Mouse (Mus musculus) hindbrain, embryonic 11.5 days (tissue): ENCODE measurements at regions not wholly inside any gene's neighbourhood (a gene's known extent, or its start where the extent isn't known, plus 50 kb on each side); places are given as distances from the start of the nearest gene placed in this dataset.
A peak's percentile ranks its signal among the peaks of the same experiment; 100 is the strongest.

Experiments used
- ATAC-seq: fragments of 200-750 bp; cut with Nextera tagmentation; 2 replicates; pipeline ENCODE4 v1.8.0; 2017; ENCODE audit warnings: mild to moderate bottlenecking, moderate TSS enrichment, moderate library complexity; ENCODE audit not compliant: low FRiP score
- DNase-seq: peaks from one replicate; pipeline ENCODE4 v3.0.0-alpha.2; 2015; ENCODE audit warnings: low spot score
- H3K27ac ChIP-seq: fragments of 300-500 bp; sonication (generic); 2 replicates; pipeline ENCODE4 v1.5.1; 2014; ENCODE audit warnings: mild to moderate bottlenecking, low read depth, low read length
- H3K27me3 ChIP-seq: fragments of 300-500 bp; sonication (generic); 2 replicates; pipeline ENCODE4 v1.6.1; 2014; ENCODE audit warnings: mild to moderate bottlenecking, low read length, moderate library complexity, mixed read lengths; ENCODE audit not compliant: control insufficient read depth, insufficient read depth
- H3K36me3 ChIP-seq: fragments of 300-500 bp; sonication (generic); 2 replicates; pipeline ENCODE4 v1.6.1; 2014; ENCODE audit warnings: mild to moderate bottlenecking, low read length, moderate library complexity, mixed read lengths; ENCODE audit not compliant: control insufficient read depth, insufficient read depth
- H3K4me1 ChIP-seq: fragments of 300-500 bp; sonication (generic); replicated peaks from 2 replicates; pipeline ENCODE4 v1.6.1; 2014; ENCODE audit warnings: low read length, mixed read lengths; ENCODE audit not compliant: control insufficient read depth, insufficient read depth
- H3K4me2 ChIP-seq: fragments of 300-500 bp; sonication (generic); replicated peaks from 2 replicates; pipeline ENCODE4 v1.6.1; 2014; ENCODE audit warnings: mild to moderate bottlenecking, low read depth, low read length
- H3K4me3 ChIP-seq: fragments of 300-500 bp; sonication (generic); 2 replicates; pipeline ENCODE4 v1.5.1; 2014; ENCODE audit warnings: low read depth, low read length
- H3K9ac ChIP-seq: fragments of 300-500 bp; sonication (generic); 2 replicates; pipeline ENCODE4 v1.6.1; 2014; ENCODE audit warnings: low read depth, low read length
- H3K9me3 ChIP-seq: fragments of 300-500 bp; sonication (generic); 2 replicates; pipeline ENCODE4 v1.6.1; 2016; ENCODE audit warnings: low read length; ENCODE audit not compliant: control insufficient read depth
- WGBS: fragments of 180-500 bp; shearing (Covaris S2); extraction: QIAGEN DNeasy Blood & Tissue Kit; methylation state at CpG from one replicate; pipeline ENCODE4 v1.1.7; 2014; 5-methylcytosine and 5-hydroxymethylcytosine counted together

GRCm38 (mm10) chr7:94116899-94117521 is 1037.3 kb downstream of the Fam181b start:
- ATAC-seq, result no peak
- H3K4me1 ChIP-seq, result no peaks in the 10 kb centered on the region
- H3K27ac ChIP-seq, result no peak overlapping the region
- no peak overlapping the region for H3K4me3 ChIP-seq
- 89% methylated on average over 4 of the region's 4 CpGs for WGBS
- no peak overlapping the region for H3K9ac ChIP-seq
- no peak overlapping the region for H3K4me2 ChIP-seq
- H3K36me3 ChIP-seq, result no peaks in the 10 kb centered on the region
- no peaks in the 10 kb centered on the region for H3K27me3 ChIP-seq
- no peak for DNase-seq
- no peaks in the 10 kb centered on the region for H3K9me3 ChIP-seq

GRCm38 (mm10) chr7:94123781-94124180 is 1044.1 kb downstream of the Fam181b start:
- DNase-seq (no peak), ATAC-seq (no peak)
- no peaks in the 10 kb centered on the region for H3K4me1 ChIP-seq
- no peak overlapping the region for H3K4me3 ChIP-seq
- H3K9me3 ChIP-seq, result no peaks in the 10 kb centered on the region
- no peak overlapping the region for H3K9ac ChIP-seq
- H3K36me3 ChIP-seq, result no peaks in the 10 kb centered on the region
- 85% methylated on average over 1 of the region's 1 CpGs for WGBS
- no peaks in the 10 kb centered on the region for H3K27me3 ChIP-seq
- H3K4me2 ChIP-seq, result no peak overlapping the region
- H3K27ac ChIP-seq, result no peak overlapping the region

- H3K4me1 ChIP-seq, result no peaks in the 10 kb centered on the region
- no peak for ATAC-seq
Observed at GRCm38 (mm10) chr7:94154221-94154620, 1074.6 kb downstream of the Fam181b start.

GRCm38 (mm10) chr7:94155458-94155857 is 1075.8 kb downstream of the Fam181b start:
- no peak for ATAC-seq
- 93% methylated on average over 1 of the region's 1 CpGs for WGBS

More at GRCm38 (mm10) chr7:94154221-94154620, 1074.6 kb downstream of the Fam181b start:
- H3K4me3 ChIP-seq, result no peak overlapping the region
- no peaks in the 10 kb centered on the region for H3K9me3 ChIP-seq
- H3K27me3 ChIP-seq, result no peaks in the 10 kb centered on the region
- no peak overlapping the region for H3K27ac ChIP-seq
- DNase-seq, result no peak
- H3K36me3 ChIP-seq, result no peaks in the 10 kb centered on the region
- H3K4me2 ChIP-seq, result no peak overlapping the region
- H3K9ac ChIP-seq, result no peak overlapping the region

GRCm38 (mm10) chr7:94180027-94180426 is 1100.4 kb downstream of the Fam181b start:
- Histone ChIP-seq H3K9ac (no peak overlapping the region), H3K27ac (no peak overlapping the region), H3K36me3 (no peaks in the 10 kb centered on the region), H3K4me3 (no peak overlapping the region), H3K4me2 (no peak overlapping the region), H3K4me1 (no peaks in the 10 kb centered on the region), H3K9me3 (no peaks in the 10 kb centered on the region), H3K27me3 (no peaks in the 10 kb centered on the region)
- no peak for ATAC-seq
- WGBS, result 78% methylated on average over 2 of the region's 2 CpGs
- DNase-seq, result peak; percentile 9

More at GRCm38 (mm10) chr7:94155458-94155857, 1075.8 kb downstream of the Fam181b start:
- H3K9me3 ChIP-seq, result no peaks in the 10 kb centered on the region
- no peak for DNase-seq
- no peak overlapping the region for H3K9ac ChIP-seq
- H3K4me2 ChIP-seq, result no peak overlapping the region
- no peak overlapping the region for H3K27ac ChIP-seq
- no peaks in the 10 kb centered on the region for H3K4me1 ChIP-seq
- H3K4me3 ChIP-seq, result no peak overlapping the region
- no peaks in the 10 kb centered on the region for H3K36me3 ChIP-seq
- H3K27me3 ChIP-seq, result no peaks in the 10 kb centered on the region

GRCm38 (mm10) chr7:94212341-94212740 is 1132.7 kb downstream of the Fam181b start:
- ATAC-seq (no peak), DNase-seq (no peak)
- no peaks in the 10 kb centered on the region for H3K27me3 ChIP-seq
- no peaks in the 10 kb centered on the region for H3K4me1 ChIP-seq
- H3K9me3 ChIP-seq, result no peaks in the 10 kb centered on the region
- 91% methylated on average over 1 of the region's 1 CpGs for WGBS
- H3K4me3 ChIP-seq, result no peak overlapping the region
- H3K27ac ChIP-seq, result no peak overlapping the region
- no peak overlapping the region for H3K9ac ChIP-seq
- no peaks in the 10 kb centered on the region for H3K36me3 ChIP-seq
- H3K4me2 ChIP-seq, result no peak overlapping the region

GRCm38 (mm10) chr7:94227482-94227881 is 1147.8 kb downstream of the Fam181b start:
- no peak overlapping the region for H3K27ac ChIP-seq
- WGBS, result 74% methylated on average over 1 of the region's 1 CpGs
- no peak for DNase-seq

GRCm38 (mm10) chr7:94233653-94234052 is 1154.0 kb downstream of the Fam181b start:
- no peak overlapping the region for H3K4me2 ChIP-seq
- no peaks in the 10 kb centered on the region for H3K27me3 ChIP-seq
- H3K27ac ChIP-seq, result no peak overlapping the region
- ATAC-seq, result no peak
- H3K4me1 ChIP-seq, result no peaks in the 10 kb centered on the region
- DNase-seq, result no peak
- 88% methylated on average over 4 of the region's 4 CpGs for WGBS
- H3K9me3 ChIP-seq, result no peaks in the 10 kb centered on the region
- no peak overlapping the region for H3K9ac ChIP-seq
- no peak overlapping the region for H3K4me3 ChIP-seq
- no peaks in the 10 kb centered on the region for H3K36me3 ChIP-seq

More at GRCm38 (mm10) chr7:94227482-94227881, 1147.8 kb downstream of the Fam181b start:
- no peaks in the 10 kb centered on the region for H3K4me1 ChIP-seq
- no peaks in the 10 kb centered on the region for H3K27me3 ChIP-seq
- no peak overlapping the region for H3K4me3 ChIP-seq
- H3K36me3 ChIP-seq, result no peaks in the 10 kb centered on the region
- H3K9ac ChIP-seq, result no peak overlapping the region
- no peak for ATAC-seq
- no peak overlapping the region for H3K4me2 ChIP-seq
- H3K9me3 ChIP-seq, result no peaks in the 10 kb centered on the region

GRCm38 (mm10) chr7:94249501-94249900 is 1169.8 kb downstream of the Fam181b start:
- H3K9ac ChIP-seq, result no peak overlapping the region
- no peak overlapping the region for H3K4me3 ChIP-seq
- no peaks in the 10 kb centered on the region for H3K9me3 ChIP-seq
- no peaks in the 10 kb centered on the region for H3K36me3 ChIP-seq
- WGBS, result 91% methylated on average over 3 of the region's 3 CpGs
- H3K27ac ChIP-seq, result no peak overlapping the region
- H3K27me3 ChIP-seq, result no peaks in the 10 kb centered on the region
- H3K4me2 ChIP-seq, result no peak overlapping the region
- DNase-seq, result no peak
- no peaks in the 10 kb centered on the region for H3K4me1 ChIP-seq
- ATAC-seq, result no peak
